Mouse (Mus musculus) MEL (cell line): ENCODE data around the gene Tnfrsf4. TPM values are rescaled to one million over a fixed set of nuclear protein-coding genes. Genes with fewer than 3 reads are reported as not detected.

Source experiments
- DNase-seq: peaks from one replicate; pipeline ENCODE4 v3.0.0; 2011; ENCODE audit warnings: low read depth, low spot score
- H3K27ac ChIP-seq: 2 replicates; pipeline ENCODE4 v1.5.1; 2012; ENCODE audit warnings: low read depth, mild to moderate bottlenecking, control low read depth, low read length, moderate library complexity; ENCODE audit not compliant: control insufficient read depth
- H3K27me3 ChIP-seq, 2 experiments: fragments of 150-350 bp in 1 of 2; sonication (generic) in 1 of 2; 2 replicates each; pipeline ENCODE4 v1.6.1; 2012; ENCODE audit warnings: low read length in 2 of 2, mild to moderate bottlenecking in 2 of 2, improper control_type of control experiment in 1 of 2, moderate library complexity in 1 of 2; ENCODE audit not compliant: insufficient read depth in 2 of 2, control insufficient read depth in 1 of 2
- H3K36me3 ChIP-seq, 2 experiments: 2 replicates each; pipeline ENCODE4 v1.6.1; 2012 to 2014; ENCODE audit warnings: low read length in 2 of 2, improper control_type of control experiment in 1 of 2, inconsistent platforms in 1 of 2, mild to moderate bottlenecking in 1 of 2; ENCODE audit not compliant: insufficient read depth in 2 of 2, control insufficient read depth in 1 of 2
- H3K4me1 ChIP-seq, 2 experiments: fragments of 150-350 bp in 1 of 2; sonication (generic) in 1 of 2; 2 replicates each; pipeline ENCODE4 v1.6.1; 2012; ENCODE audit warnings: low read length in 2 of 2, improper control_type of control experiment in 1 of 2, mild to moderate bottlenecking in 1 of 2; ENCODE audit not compliant: insufficient read depth in 2 of 2, control insufficient read depth in 1 of 2
- H3K4me3 ChIP-seq, 2 experiments: fragments of 150-350 bp in 1 of 2; sonication (generic) in 1 of 2; 2 replicates each; pipeline ENCODE4 v1.5.1; 2012; ENCODE audit warnings: low read depth in 2 of 2, low read length in 2 of 2, mild to moderate bottlenecking in 2 of 2, moderate library complexity in 2 of 2, control low read depth in 1 of 2, improper control_type of control experiment in 1 of 2; ENCODE audit not compliant: control insufficient read depth in 1 of 2, insufficient read depth in 1 of 2
- H3K79me2 ChIP-seq: 2 replicates; pipeline ENCODE4 v1.6.1; 2012; ENCODE audit warnings: mild to moderate bottlenecking, low read length, moderate library complexity; ENCODE audit not compliant: control insufficient read depth, poor library complexity, insufficient read depth
- H3K9ac ChIP-seq: 2 replicates; pipeline ENCODE4 v1.6.1; 2012; ENCODE audit warnings: low read depth, mild to moderate bottlenecking, control low read depth, low read length, moderate library complexity; ENCODE audit not compliant: control insufficient read depth, poor library complexity, severe bottlenecking
- H3K9me3 ChIP-seq: fragments of 150-350 bp; sonication (generic); replicated peaks from 2 replicates; pipeline ENCODE4 v1.6.1; 2012; ENCODE audit warnings: mild to moderate bottlenecking, low read length, improper control_type of control experiment, moderate library complexity; ENCODE audit not compliant: insufficient read depth
- BHLHE40 ChIP-seq: IDR thresholded peaks from 2 replicates; pipeline ENCODE4 v1.6.1; 2012; ENCODE audit warnings: low read depth, mild to moderate bottlenecking, inconsistent platforms, low read length, improper control_type of control experiment, borderline replicate concordance
- CHD1 ChIP-seq: IDR thresholded peaks from 2 replicates; pipeline ENCODE4 v1.6.1; 2012; ENCODE audit warnings: low read depth, mild to moderate bottlenecking, inconsistent platforms, low read length, improper control_type of control experiment
- CTCF ChIP-seq, 3 experiments: IDR thresholded peaks in 2 of 3; conservative IDR thresholded peaks in 1 of 3; 2 replicates each; pipeline ENCODE4 v1.5.1; 2011 to 2012; ENCODE audit warnings: low read length in 3 of 3, low read depth in 2 of 3, mild to moderate bottlenecking in 2 of 3, improper control_type of control experiment in 1 of 3, inconsistent platforms in 1 of 3, mixed read lengths in 1 of 3, moderate library complexity in 1 of 3; ENCODE audit not compliant: control insufficient read depth in 1 of 3, insufficient read depth in 1 of 3, poor library complexity in 1 of 3, severe bottlenecking in 1 of 3
- E2F4 ChIP-seq: IDR thresholded peaks from 2 replicates; pipeline ENCODE4 v1.6.1; 2011; ENCODE audit warnings: low read depth, low read length, improper control_type of control experiment, borderline replicate concordance
- EP300 ChIP-seq, 2 experiments: IDR thresholded peaks; 2 replicates each; pipeline ENCODE4 v1.6.1; 2011; ENCODE audit warnings: improper control_type of control experiment in 2 of 2, low read length in 2 of 2, low read depth in 1 of 2, mild to moderate bottlenecking in 1 of 2
- ETS1 ChIP-seq: IDR thresholded peaks from 2 replicates; pipeline ENCODE4 v1.6.1; 2012; ENCODE audit warnings: low read depth, mild to moderate bottlenecking, inconsistent platforms, low read length, improper control_type of control experiment, moderate library complexity
- GATA1 ChIP-seq: IDR thresholded peaks from 2 replicates; pipeline ENCODE4 v1.6.1; 2011; ENCODE audit warnings: low read depth, low read length, improper control_type of control experiment
- JUND ChIP-seq: IDR thresholded peaks from 2 replicates; pipeline ENCODE4 v1.6.1; 2011; ENCODE audit warnings: low read depth, mild to moderate bottlenecking, improper control_type of control experiment, low read length
- KAT2A ChIP-seq: conservative IDR thresholded peaks from 2 replicates; pipeline ENCODE4 v1.6.1; 2012; ENCODE audit warnings: low read depth, low read length, improper control_type of control experiment, inconsistent platforms
- MAX ChIP-seq: IDR thresholded peaks from 2 replicates; pipeline ENCODE4 v1.6.1; 2011; ENCODE audit warnings: low read length, improper control_type of control experiment
- MEF2A ChIP-seq: IDR thresholded peaks from 2 replicates; pipeline ENCODE4 v1.6.1; 2014; ENCODE audit warnings: low read depth, mild to moderate bottlenecking, inconsistent platforms, low read length, improper control_type of control experiment; ENCODE audit not compliant: poor library complexity, insufficient replicate concordance, severe bottlenecking; ENCODE audit errors: extremely low read depth
- MXI1 ChIP-seq: IDR thresholded peaks from 2 replicates; pipeline ENCODE4 v1.6.1; 2011; ENCODE audit warnings: mild to moderate bottlenecking, low read depth, low read length, improper control_type of control experiment
- MYB ChIP-seq: IDR thresholded peaks from 2 replicates; pipeline ENCODE4 v1.6.1; 2011; ENCODE audit warnings: mild to moderate bottlenecking, low read depth, low read length, improper control_type of control experiment
- MYC ChIP-seq: IDR thresholded peaks from 2 replicates; pipeline ENCODE4 v1.6.1; 2011; ENCODE audit warnings: low read depth, mild to moderate bottlenecking, low read length, improper control_type of control experiment, moderate library complexity
- NELFE ChIP-seq: IDR thresholded peaks from 2 replicates; pipeline ENCODE4 v1.6.1; 2011; ENCODE audit warnings: low read depth, low read length, improper control_type of control experiment
- NRF1 ChIP-seq: IDR thresholded peaks from 2 replicates; pipeline ENCODE4 v1.6.1; 2014; ENCODE audit warnings: low read depth, mild to moderate bottlenecking, inconsistent platforms, low read length, improper control_type of control experiment, moderate library complexity; ENCODE audit not compliant: poor library complexity, insufficient read depth, severe bottlenecking
- POLR2AphosphoS2 ChIP-seq: IDR thresholded peaks from 2 replicates; pipeline ENCODE4 v1.6.1; 2011; ENCODE audit warnings: low read length, improper control_type of control experiment
- POLR2AphosphoS5 ChIP-seq: IDR thresholded peaks from 2 replicates; pipeline ENCODE4 v1.6.1; 2012; ENCODE audit warnings: low read depth, borderline replicate concordance, mild to moderate bottlenecking, inconsistent platforms, low read length, moderate library complexity, mixed read lengths
- RAD21 ChIP-seq: IDR thresholded peaks from 2 replicates; pipeline ENCODE4 v1.6.1; 2011; ENCODE audit warnings: mild to moderate bottlenecking, low read depth, low read length, improper control_type of control experiment
- TBP ChIP-seq: IDR thresholded peaks from 2 replicates; pipeline ENCODE4 v1.8.0; 2011; ENCODE audit warnings: low read depth, low read length, improper control_type of control experiment
- UBTF ChIP-seq: IDR thresholded peaks from 2 replicates; pipeline ENCODE4 v1.6.1; 2012; ENCODE audit warnings: low read depth, mild to moderate bottlenecking, inconsistent platforms, low read length, improper control_type of control experiment, moderate library complexity, borderline replicate concordance; ENCODE audit not compliant: insufficient read depth
- USF2 ChIP-seq, 2 experiments: IDR thresholded peaks; 2 replicates each; pipeline ENCODE4 v1.6.1; 2011 to 2012; ENCODE audit warnings: improper control_type of control experiment in 2 of 2, low read length in 2 of 2, borderline replicate concordance in 1 of 2, inconsistent platforms in 1 of 2, low read depth in 1 of 2, mild to moderate bottlenecking in 1 of 2; ENCODE audit not compliant: insufficient read depth in 1 of 2
- ZC3H11A ChIP-seq: IDR thresholded peaks from 2 replicates; pipeline ENCODE4 v1.6.1; 2012; ENCODE audit warnings: low read depth, mild to moderate bottlenecking, inconsistent platforms, low read length, improper control_type of control experiment
- ZKSCAN1 ChIP-seq: IDR thresholded peaks from 2 replicates; pipeline ENCODE4 v1.6.1; 2012; ENCODE audit warnings: low read depth, mild to moderate bottlenecking, inconsistent platforms, low read length, improper control_type of control experiment, moderate library complexity
- ZNF384 ChIP-seq: IDR thresholded peaks from 2 replicates; pipeline ENCODE4 v1.6.1; 2012; ENCODE audit warnings: low read depth, mild to moderate bottlenecking, inconsistent platforms, low read length, improper control_type of control experiment
- polyA plus RNA-seq, 2 experiments: library from polyadenylated mRNA; stranded (reverse) in 1 of 2; unstranded in 1 of 2; fragments of >175 nt in 1 of 2; fragments of >200 nt in 1 of 2; gene quantifications; 2 replicates each; pipeline versions ENCODE4 v1.2.1 to v1.2.4; 2012; ENCODE audit warnings: low replicate concordance in 2 of 2, low read depth in 1 of 2; ENCODE audit not compliant: insufficient read length in 2 of 2, insufficient read depth in 1 of 2, missing spikeins in 1 of 2
- total RNA-seq: library from RNA; depleted of rRNA; stranded (reverse); fragments of 300-350 nt; gene quantifications from 2 replicates; pipeline ENCODE4 v1.2.3, GENCODE M21; 2012

Gene Tnfrsf4
- total and polyA plus RNA-seq, 3 experiments = 1.6 to 2.7 TPM; not detected in 1

DNA sequence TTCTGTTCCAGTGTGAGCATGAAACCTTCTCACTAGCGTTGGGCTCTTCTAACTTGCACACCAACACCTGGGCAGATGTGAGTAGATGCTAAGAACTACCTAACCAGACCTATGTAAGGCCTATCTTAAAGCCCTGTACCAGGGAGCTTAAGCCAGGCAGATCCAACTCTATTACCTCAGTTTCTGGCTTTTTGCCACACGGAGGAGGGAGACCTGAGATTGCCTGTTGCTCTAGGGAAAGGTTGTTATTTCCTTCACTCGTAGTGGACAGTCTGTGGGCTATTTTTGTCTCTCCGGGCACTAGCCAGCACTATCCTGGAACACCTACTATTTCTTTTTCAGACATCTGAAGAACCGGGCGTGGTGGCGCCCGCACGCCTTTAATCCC lies 50.9 kb downstream of the Tnfrsf4 start:
- DNase-seq = no peak
- Histone ChIP-seq H3K4me3 (no peak overlapping the region), H3K79me2 (no peaks in the 10 kb centered on the region), H3K27me3 (no peaks in the 10 kb centered on the region; a peak in 1 of 4 replicates), H3K9ac (no peak overlapping the region), H3K9me3 (no peaks in the 10 kb centered on the region), H3K27ac (no peak overlapping the region), H3K4me1 (peaks cover 0 to 14% of the 10 kb centered on the region in 2 experiments; a peak in 3 of 4 replicates), H3K36me3 (peaks cover 0 to 7% of the 10 kb centered on the region in 2 experiments; a peak in 2 of 4 replicates)
- no peak for TF ChIP-seq TBP
- no peak for TF ChIP-seq MYB
- TF ChIP-seq NRF1 = no peak
- no peak for TF ChIP-seq MYC
- no peak for TF ChIP-seq E2F4
- TF ChIP-seq ZKSCAN1 = no peak
- TF ChIP-seq ZC3H11A = no peak
- TF ChIP-seq KAT2A = no peak
- no peak for TF ChIP-seq NELFE
- TF ChIP-seq MAX = no peak
- no peak for TF ChIP-seq CTCF (IDR thresholded peaks at IDR 0.05 in 2 of 3, conservative IDR thresholded peaks at IDR 0.05 in 1 of 3; ENCODE audit: control insufficient read depth in 1 of 3, insufficient read depth in 1 of 3, low read depth in 2 of 3, low read length in 3 of 3, poor library complexity in 1 of 3, severe bottlenecking in 1 of 3)
- TF ChIP-seq JUND = no peak
- no peak for TF ChIP-seq USF2 (IDR thresholded peaks at IDR 0.05; ENCODE audit: borderline replicate concordance in 1 of 2, insufficient read depth in 1 of 2, low read depth in 1 of 2, low read length in 2 of 2)
- no peak for TF ChIP-seq POLR2AphosphoS2

DNA sequence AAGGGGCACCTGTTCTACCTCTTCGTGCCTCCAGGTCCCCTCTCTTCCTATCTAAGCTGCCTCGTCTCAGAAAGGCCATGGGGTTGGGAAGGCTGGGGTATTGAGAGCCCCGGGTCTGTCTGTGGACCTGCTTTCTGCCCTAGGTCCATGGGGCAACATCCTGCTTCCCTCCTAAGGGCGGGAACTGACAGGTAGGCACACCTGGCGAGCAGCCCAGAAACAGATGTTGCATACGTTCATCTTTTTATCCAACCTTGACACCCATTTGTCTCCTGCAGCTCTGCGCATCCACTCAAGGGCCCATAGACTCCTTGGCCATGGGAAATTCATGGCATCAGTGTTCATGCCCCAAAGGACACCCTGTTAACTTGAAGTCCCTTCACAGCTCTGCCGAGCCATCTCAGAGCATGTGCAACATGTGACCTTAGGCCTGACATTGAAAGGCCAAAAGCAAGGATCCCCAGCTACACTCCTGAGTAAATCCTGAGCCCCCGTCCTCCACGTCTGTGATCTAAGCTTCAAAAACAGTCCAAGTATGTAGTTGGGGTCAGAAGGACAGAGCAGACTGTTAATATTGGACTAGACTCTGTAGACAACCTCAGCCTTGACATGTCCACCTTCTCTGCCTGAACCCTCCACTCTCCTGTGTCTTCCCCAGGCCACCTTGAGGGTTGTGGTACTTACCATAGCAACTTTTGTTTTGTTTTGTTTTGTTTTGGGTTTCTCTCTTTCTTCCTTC lies 51.7 kb downstream of the Tnfrsf4 start:
- no peak overlapping the region for H3K27ac ChIP-seq
- no peaks in the 10 kb centered on the region; a peak in 1 of 4 replicates for H3K27me3 ChIP-seq
- TF ChIP-seq E2F4 (no peak), RAD21 (no peak), UBTF (no peak), MEF2A (no peak), CTCF (IDR thresholded peaks at IDR 0.05 in 2 of 3, conservative IDR thresholded peaks at IDR 0.05 in 1 of 3; ENCODE audit: control insufficient read depth in 1 of 3, insufficient read depth in 1 of 3, low read depth in 2 of 3, low read length in 3 of 3, poor library complexity in 1 of 3, severe bottlenecking in 1 of 3) (no peak), MXI1 (no peak), ZC3H11A (no peak), ZKSCAN1 (no peak), EP300 (IDR thresholded peaks at IDR 0.05; ENCODE audit: low read depth in 1 of 2, low read length in 2 of 2) (no peak), ZNF384 (no peak), BHLHE40 (no peak), POLR2AphosphoS5 (no peak), GATA1 (no peak), POLR2AphosphoS2 (no peak), CHD1 (no peak), ETS1 (no peak), MAX (no peak)
- no peaks in the 10 kb centered on the region for H3K9me3 ChIP-seq
- H3K4me3 ChIP-seq = no peak overlapping the region
- H3K4me1 ChIP-seq = peaks cover 0 to 14% of the 10 kb centered on the region in 2 experiments; a peak in 3 of 4 replicates
- no peak for DNase-seq
- H3K9ac ChIP-seq = no peak overlapping the region
- peaks cover 0 to 7% of the 10 kb centered on the region in 2 experiments; a peak in 2 of 4 replicates for H3K36me3 ChIP-seq
- H3K79me2 ChIP-seq = no peaks in the 10 kb centered on the region
